Mouse (Mus musculus): ENCODE data around the gene Catsperg2. TPM values are rescaled to one million over a fixed set of nuclear protein-coding genes. Genes with fewer than 3 reads are reported as not detected.
"Not testable (repeated sequence)": the region's sequence is repeated elsewhere in the genome, so short reads cannot be mapped to it uniquely, and the experiment has no call there.

The Catsperg2 gene
- polyA plus RNA-seq, 1 experiment from 2014 or later, result not detected

DNA sequence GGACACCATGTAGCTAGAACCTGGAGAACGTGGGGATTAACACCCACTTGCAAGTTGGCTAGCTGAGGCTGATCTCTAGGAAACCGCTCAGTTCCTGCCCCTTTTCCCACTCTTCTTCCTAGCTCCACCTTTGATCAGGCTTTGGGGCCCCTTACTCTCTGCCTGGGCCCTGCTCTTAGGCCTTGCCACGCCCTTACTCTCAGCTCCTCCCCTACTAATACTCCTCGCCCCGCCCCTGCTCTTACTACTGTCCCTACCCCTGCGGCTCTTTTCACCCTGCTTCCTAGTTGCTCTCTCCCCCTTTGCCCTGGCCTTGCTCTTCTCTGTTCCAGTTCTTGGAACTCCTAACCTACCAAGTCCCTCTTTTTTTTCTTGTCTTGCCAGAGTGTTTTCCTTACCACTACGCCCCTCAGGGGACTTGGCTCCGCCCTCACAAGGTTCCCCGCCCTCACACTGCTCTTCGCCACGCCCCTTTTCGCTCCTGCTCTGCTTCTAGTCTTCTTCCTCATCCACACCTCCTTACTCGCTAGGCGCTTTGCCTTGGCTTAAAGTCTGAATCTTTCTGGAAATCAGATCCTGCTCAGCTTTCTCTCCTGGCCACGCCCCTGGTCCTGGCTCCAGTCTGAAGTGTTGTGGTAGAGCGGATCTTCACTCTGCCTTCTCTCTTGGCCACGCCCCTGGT is 1.2 kb downstream of the Catsperg2 start:
- not testable (repeated sequence) for H3K27me3 ChIP-seq; H3K9ac ChIP-seq; H3K36me3 ChIP-seq; H3K9me3 ChIP-seq; H3K4me1 ChIP-seq; ATAC-seq (ENCODE audit: insufficient number of reproducible peaks, insufficient read depth, low FRiP score, low TSS enrichment); H3K4me3 ChIP-seq; H3K27ac ChIP-seq
- 32% methylated on average over 17 of the region's 17 CpGs for WGBS
- peak overlapping the region; percentile 9; the same call in 1 of the 2 replicates for H3K4me2 ChIP-seq (replicated peaks)

GRCm38 (mm10) chr7:29708891-29709290 is 17.9 kb downstream of the Catsperg2 start:
- H3K4me3 ChIP-seq; H3K9ac ChIP-seq; H3K36me3 ChIP-seq; H3K4me2 ChIP-seq (replicated peaks); H3K27ac ChIP-seq; H3K9me3 ChIP-seq; ATAC-seq (ENCODE audit: insufficient number of reproducible peaks, insufficient read depth, low FRiP score, low TSS enrichment); H3K4me1 ChIP-seq; H3K27me3 ChIP-seq: not testable (repeated sequence)
- WGBS, result 75% methylated on average over 2 of the region's 2 CpGs

- not testable (repeated sequence) for ATAC-seq (ENCODE audit: insufficient number of reproducible peaks, insufficient read depth, low FRiP score, low TSS enrichment); H3K9me3 ChIP-seq; H3K9ac ChIP-seq; H3K4me2 ChIP-seq (replicated peaks); H3K27ac ChIP-seq; H3K4me1 ChIP-seq; H3K4me3 ChIP-seq; H3K27me3 ChIP-seq; H3K36me3 ChIP-seq
- 83% methylated on average over 3 of the region's 3 CpGs for WGBS
Observed at GRCm38 (mm10) chr7:29695231-29695630, 31.6 kb downstream of the Catsperg2 start.

- Histone ChIP-seq H3K9me3 (peaks cover 12% of the 10 kb centered on the region), H3K4me1 (no peaks in the 10 kb centered on the region)
Observed at GRCm38 (mm10) chr7:29681868-29682267, 45.0 kb downstream of the Catsperg2 start.

More at GRCm38 (mm10) chr7:29681868-29682267, 45.0 kb downstream of the Catsperg2 start:
- Histone ChIP-seq H3K4me2 (replicated peaks) (no peak overlapping the region), H3K36me3 (no peaks in the 10 kb centered on the region), H3K9ac (no peak overlapping the region), H3K27ac (no peak overlapping the region), H3K27me3 (no peaks in the 10 kb centered on the region), H3K4me3 (no peak overlapping the region)
- 66% methylated on average over 3 of the region's 3 CpGs for WGBS
- ATAC-seq (ENCODE audit: insufficient number of reproducible peaks, insufficient read depth, low FRiP score, low TSS enrichment), result no peak

MicroRNAs within 50 kb of the gene (microRNA counts, 519-probe panel; counts per million panel counts)
- 460 counts per million, percentile 65 among the panel's probes with 10 or more counts for microRNA mmu-miR-1964

Small RNAs within 50 kb of the gene (microRNA-seq; reads per million reads assigned to microRNA genes)
- 2.2 reads per million, percentile 7 among the genes with 10 or more reads in this experiment for gene Mir1964

Other genes starting within 250 kb of the Catsperg2 start
- gene Sipa1l3, start 208.4 kb downstream of the Catsperg2 start, polyA plus RNA-seq (2016; fragmentation: Nextera tagmentation; extraction: Ambion mirVana), result 13.8 and 16.3 TPM in 2 replicates
- 12.6 and 14.6 TPM in 2 replicates for gene Zfp84, start 41.5 kb upstream of the Catsperg2 start, polyA plus RNA-seq (2016; fragmentation: Nextera tagmentation; extraction: Ambion mirVana)
- gene Zfp30, start 57.0 kb upstream of the Catsperg2 start, polyA plus RNA-seq (2016; fragmentation: Nextera tagmentation; extraction: Ambion mirVana), result 10.8 and 11.1 TPM in 2 replicates
- 17.0 and 20.0 TPM in 2 replicates for gene Zfp790, start 89.1 kb upstream of the Catsperg2 start, polyA plus RNA-seq (2016; fragmentation: Nextera tagmentation; extraction: Ambion mirVana)
- 8.5 and 8.7 TPM in 2 replicates for gene Zfp940, start 126.6 kb upstream of the Catsperg2 start, polyA plus RNA-seq (2016; fragmentation: Nextera tagmentation; extraction: Ambion mirVana)
- gene Zfp420, start 132.9 kb upstream of the Catsperg2 start, polyA plus RNA-seq (2016; fragmentation: Nextera tagmentation; extraction: Ambion mirVana), result 10.3 and 11.5 TPM in 2 replicates
- 12.1 and 14.4 TPM in 2 replicates for gene Zfp27, start 179.5 kb upstream of the Catsperg2 start, polyA plus RNA-seq (2016; fragmentation: Nextera tagmentation; extraction: Ambion mirVana)
- 6.7 and 7.5 TPM in 2 replicates for gene Zfp383, start 181.2 kb upstream of the Catsperg2 start, polyA plus RNA-seq (2016; fragmentation: Nextera tagmentation; extraction: Ambion mirVana)
- 17.2 and 18.0 TPM in 2 replicates for gene Zfp74, start 227.1 kb upstream of the Catsperg2 start, polyA plus RNA-seq (2016; fragmentation: Nextera tagmentation; extraction: Ambion mirVana)

Data from embryonic facial prominence, embryonic 12.5 days (tissue).